Mouse (Mus musculus) cortical plate, adult 2 months (tissue): ENCODE data around the gene Lpin2. TPM values are rescaled to one million over a fixed set of nuclear protein-coding genes. Genes with fewer than 3 reads are reported as not detected.

Experiments used
- H3K27ac ChIP-seq: fragments of 200-500 bp; 2 replicates; pipeline ENCODE4 v1.5.1; 2012; ENCODE audit warnings: low read length, control low read depth, inconsistent platforms; ENCODE audit not compliant: insufficient read depth
- H3K4me1 ChIP-seq: fragments of 200-500 bp; 2 replicates; pipeline ENCODE4 v1.6.1; 2011; ENCODE audit warnings: low read length; ENCODE audit not compliant: control insufficient read depth, insufficient read depth
- H3K4me3 ChIP-seq: fragments of 200-500 bp; 2 replicates; pipeline ENCODE4 v1.5.1; 2011; ENCODE audit warnings: mild to moderate bottlenecking, low read length, control low read depth; ENCODE audit not compliant: insufficient read depth
- CTCF ChIP-seq: fragments of 200-500 bp; IDR thresholded peaks from 2 replicates; pipeline ENCODE4 v1.5.1; 2011; ENCODE audit warnings: mild to moderate bottlenecking, control low read depth, low read length; ENCODE audit not compliant: insufficient read depth; ENCODE audit errors: extremely low read depth
- POLR2A ChIP-seq: fragments of 200-500 bp; IDR thresholded peaks from 2 replicates; pipeline ENCODE4 v1.6.1; 2011; ENCODE audit warnings: mild to moderate bottlenecking, low read length, control low read depth; ENCODE audit not compliant: insufficient read depth; ENCODE audit errors: extremely low read depth
- polyA plus RNA-seq: library from polyadenylated mRNA; depleted of rRNA; stranded (reverse); fragments of >200 nt; gene quantifications from 2 replicates; pipeline ENCODE4 v1.2.3, GENCODE M21; 2012

The Lpin2 gene
- polyA plus RNA-seq, 1 experiment, result 33.9 TPM

DNA sequence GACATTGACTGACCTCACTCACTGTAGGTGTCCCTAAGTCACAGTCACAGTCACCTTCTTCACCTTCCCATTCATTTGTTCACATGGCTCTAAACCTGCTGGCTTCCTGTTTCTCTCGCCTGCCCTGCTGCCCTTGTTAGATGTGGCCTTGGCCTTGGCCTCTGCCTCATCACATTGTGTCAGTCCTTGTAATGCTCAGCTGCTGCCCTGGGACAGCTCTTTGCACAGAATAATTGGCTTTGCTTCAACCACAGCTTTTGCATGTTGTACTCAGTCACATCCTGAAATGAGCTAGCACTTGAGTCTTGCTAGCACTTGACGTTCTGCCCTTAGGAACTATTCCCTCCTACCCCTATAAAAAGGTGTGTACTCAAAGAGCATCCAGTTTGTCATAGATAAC is 42.2 kb downstream of the Lpin2 start:
- Histone ChIP-seq H3K4me3 (no peak overlapping the region), H3K4me1 (no peaks in the 10 kb centered on the region; the same call in none of the 2 replicates), H3K27ac (no peak overlapping the region)
- TF ChIP-seq CTCF (no peak), POLR2A (no peak)

GRCm38 (mm10) chr17:71225091-71225490 is 42.7 kb downstream of the Lpin2 start:
- Histone ChIP-seq H3K4me1 (no peaks in the 10 kb centered on the region; the same call in none of the 2 replicates), H3K27ac (no peak overlapping the region), H3K4me3 (no peak overlapping the region)
- peak; percentile 33; the same call in 1 of the 2 replicates for TF ChIP-seq CTCF
- TF ChIP-seq POLR2A, result no peak

DNA sequence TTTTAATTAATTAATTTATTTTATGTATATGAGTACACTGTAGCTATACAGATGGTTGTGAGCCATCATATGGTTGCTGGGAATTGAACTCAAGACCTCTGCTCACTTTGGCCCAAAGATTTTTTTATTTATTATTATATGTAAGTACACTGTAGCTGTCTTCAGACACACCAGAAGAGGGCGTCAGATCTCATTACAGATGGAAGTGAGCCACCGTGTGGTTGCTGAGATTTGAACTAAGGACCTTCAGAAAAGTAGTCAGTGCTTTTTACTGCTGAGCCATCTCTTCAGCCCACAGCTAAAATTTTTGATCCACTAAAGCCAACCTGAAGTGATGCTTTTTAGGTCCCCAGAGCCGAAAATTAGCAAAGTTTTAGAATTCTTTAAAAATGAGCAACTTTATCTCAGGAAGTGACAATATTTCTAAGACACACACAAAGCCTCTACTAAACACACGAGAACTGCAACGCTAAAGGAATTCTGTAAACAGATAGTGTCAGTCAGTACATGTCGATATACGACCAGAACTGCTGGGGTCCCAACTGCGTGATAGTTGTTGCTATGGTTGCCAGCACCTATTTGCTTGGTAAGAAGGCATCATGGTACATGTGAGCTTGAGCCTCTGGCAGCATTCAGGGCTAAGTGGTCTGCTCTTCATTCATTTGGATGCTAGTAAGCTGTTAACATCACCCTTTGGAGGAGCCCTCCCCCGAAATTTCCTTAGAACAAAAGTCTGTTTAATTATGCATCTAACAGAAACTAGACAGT is 45.0 kb downstream of the Lpin2 start:
- no peaks in the 10 kb centered on the region; the same call in none of the 2 replicates for H3K4me1 ChIP-seq
- H3K4me3 ChIP-seq, result no peak overlapping the region
- no peak for TF ChIP-seq POLR2A
- TF ChIP-seq CTCF, result no peak
- H3K27ac ChIP-seq, result no peak overlapping the region

- no peak for TF ChIP-seq POLR2A
- no peak for TF ChIP-seq CTCF
- Histone ChIP-seq H3K4me3 (no peak overlapping the region), H3K4me1 (no peaks in the 10 kb centered on the region; the same call in none of the 2 replicates), H3K27ac (no peak overlapping the region)
Measured at GRCm38 (mm10) chr17:71228651-71229050, 46.3 kb downstream of the Lpin2 start.

- Histone ChIP-seq H3K4me1 (no peaks in the 10 kb centered on the region; the same call in 1 of the 2 replicates), H3K4me3 (no peak overlapping the region), H3K27ac (no peak overlapping the region)
- TF ChIP-seq POLR2A (no peak), CTCF (no peak)
Measured at GRCm38 (mm10) chr17:71230108-71230709, 47.8 kb downstream of the Lpin2 start.

- TF ChIP-seq CTCF (no peak), POLR2A (no peak)
- Histone ChIP-seq H3K4me1 (no peaks in the 10 kb centered on the region; the same call in 1 of the 2 replicates), H3K4me3 (no peak overlapping the region), H3K27ac (no peak overlapping the region)
Measured at GRCm38 (mm10) chr17:71231998-71232397, 49.6 kb downstream of the Lpin2 start.

DNA sequence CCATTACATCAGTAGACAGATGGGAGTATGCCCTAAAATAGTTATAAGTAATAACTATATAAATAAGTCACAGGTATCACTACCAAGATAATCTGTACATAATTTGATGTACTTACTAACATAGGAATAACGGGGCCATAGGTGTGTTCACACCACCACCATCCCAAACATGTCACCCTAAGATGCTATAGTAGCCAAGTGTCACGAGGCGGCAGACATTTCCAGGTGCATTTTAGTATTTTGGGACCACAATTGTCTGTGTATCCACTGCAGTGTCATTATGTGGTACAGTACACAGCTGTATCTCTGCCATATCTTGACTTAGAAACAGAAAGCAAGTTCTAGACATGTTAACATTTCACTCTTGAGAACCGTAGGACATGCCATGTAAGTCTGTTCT is 50.9 kb downstream of the Lpin2 start:
- no peak overlapping the region for H3K27ac ChIP-seq
- H3K4me1 ChIP-seq, result no peaks in the 10 kb centered on the region
- TF ChIP-seq CTCF (no peak), POLR2A (no peak)
- H3K4me3 ChIP-seq, result no peak overlapping the region

GRCm38 (mm10) chr17:71234041-71234594 is 51.8 kb downstream of the Lpin2 start:
- H3K4me1 ChIP-seq, result no peaks in the 10 kb centered on the region
- no peak overlapping the region for H3K4me3 ChIP-seq
- TF ChIP-seq POLR2A, result no peak
- no peak overlapping the region for H3K27ac ChIP-seq

DNA sequence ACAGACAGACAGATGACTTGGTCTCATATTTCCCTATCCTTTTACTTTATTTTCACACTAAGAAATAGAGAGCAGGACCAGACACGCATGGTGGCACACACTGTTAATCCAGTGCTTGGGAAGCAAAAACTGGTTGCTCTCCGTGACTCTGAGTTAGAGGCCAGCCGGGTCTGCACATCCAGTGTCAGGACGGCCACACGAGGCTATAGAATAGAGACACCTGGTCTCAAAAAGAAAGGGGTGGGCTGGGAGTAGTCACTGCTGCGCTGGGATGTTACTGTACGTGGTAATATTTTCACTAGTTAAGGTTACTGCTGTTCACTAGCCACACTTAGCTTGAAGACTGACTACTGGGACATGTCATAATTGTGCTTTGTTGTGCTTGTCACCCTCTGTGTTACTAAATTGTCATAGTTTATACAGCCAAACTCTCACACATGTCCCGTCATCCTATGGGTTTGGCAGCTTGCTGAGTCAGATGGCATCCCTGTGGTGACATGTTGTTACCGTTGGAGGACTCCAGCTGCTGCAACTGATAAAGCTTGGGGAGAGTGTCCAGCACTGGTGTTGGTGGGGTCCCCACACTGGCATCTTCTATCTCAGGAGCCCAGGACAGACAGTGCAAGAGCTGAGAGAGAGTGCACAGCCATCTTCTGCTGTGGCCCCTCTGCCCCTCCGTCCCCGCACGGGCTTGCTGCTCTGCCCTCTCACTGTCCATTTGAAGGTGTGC is 53.0 kb downstream of the Lpin2 start:
- Histone ChIP-seq H3K4me3 (no peak overlapping the region), H3K4me1 (no peaks in the 10 kb centered on the region; the same call in 1 of the 2 replicates), H3K27ac (no peak overlapping the region)
- no peak for TF ChIP-seq POLR2A
- no peak for TF ChIP-seq CTCF

GRCm38 (mm10) chr17:71238494-71238893 is 56.1 kb downstream of the Lpin2 start:
- Histone ChIP-seq H3K4me1 (no peaks in the 10 kb centered on the region; the same call in 1 of the 2 replicates), H3K27ac (no peak overlapping the region), H3K4me3 (no peak overlapping the region)
- TF ChIP-seq POLR2A, result no peak
- TF ChIP-seq CTCF, result no peak
